Mouse (Mus musculus): ENCODE data around the gene Ccdc13. TPM values are rescaled to one million over a fixed set of nuclear protein-coding genes. Genes with fewer than 3 reads are reported as not detected.

Gene Ccdc13
- total and polyA plus RNA-seq, 3 experiments, result 0.25 TPM; not detected in 2

GRCm38 (mm10) chr9:121829270-121829992, 9.8 kb downstream of the Ccdc13 start:
- Histone ChIP-seq H3K79me2 (replicated peaks; ENCODE audit: control insufficient read depth, extremely low read depth, insufficient read depth, poor library complexity, severe bottlenecking) (no peaks in the 10 kb centered on the region), H3K4me2 (ENCODE audit: insufficient read depth, low read depth, poor library complexity, severe bottlenecking) (no peak overlapping the region), H3K4me3 (replicated peaks in 1 of 3; ENCODE audit: low read depth in 2 of 3, low read length in 2 of 3, poor library complexity in 1 of 3) (no peak overlapping the region), H3K27ac (ENCODE audit: insufficient read depth, low read depth) (no peak overlapping the region), H3K4me1 (ENCODE audit: control insufficient read depth in 1 of 2, insufficient read depth in 2 of 2) (peaks cover 0 to 3% of the 10 kb centered on the region in 2 experiments; a peak in 2 of 4 replicates), H3K36me3 (replicated peaks in 1 of 2; ENCODE audit: control insufficient read depth in 1 of 2, insufficient read depth in 1 of 2, low read length in 1 of 2) (no peaks in the 10 kb centered on the region), H3K9me3 (replicated peaks; ENCODE audit: low read length) (no peaks in the 10 kb centered on the region), H3K27me3 (replicated peaks) (peaks cover 20% of the 10 kb centered on the region), H3K9ac (ENCODE audit: insufficient read depth, low read depth) (no peak overlapping the region)
- no peak for DNase-seq (ENCODE audit: extremely low read depth)
- TF ChIP-seq SMC3 (IDR thresholded peaks at IDR 0.05; ENCODE audit: low read depth, low read length) (no peak), BHLHE40 (IDR thresholded peaks at IDR 0.05; ENCODE audit: low read depth, low read length) (no peak), ZMIZ1 (IDR thresholded peaks at IDR 0.05; ENCODE audit: low read depth, low read length) (no peak), USF1 (IDR thresholded peaks at IDR 0.05; ENCODE audit: low read depth, low read length) (no peak), RAD21 (IDR thresholded peaks at IDR 0.05; ENCODE audit: low read depth, low read length) (no peak), ETS1 (conservative IDR thresholded peaks at IDR 0.05; ENCODE audit: low read depth, low read length) (no peak), PAX5 (IDR thresholded peaks at IDR 0.05; ENCODE audit: low read length) (no peak), POLR2AphosphoS2 (IDR thresholded peaks at IDR 0.05; ENCODE audit: low read depth, low read length) (no peak), RCOR1 (conservative IDR thresholded peaks at IDR 0.05; ENCODE audit: low read depth, low read length) (no peak), JUN (IDR thresholded peaks at IDR 0.05; ENCODE audit: insufficient read depth, low read depth, low read length) (no peak), MEF2A (IDR thresholded peaks at IDR 0.05; ENCODE audit: borderline replicate concordance, low read depth, low read length) (no peak), ZC3H11A (IDR thresholded peaks at IDR 0.05; ENCODE audit: low read depth, low read length) (no peak), GABPA (IDR thresholded peaks at IDR 0.05; ENCODE audit: insufficient replicate concordance, low read depth, low read length) (no peak), MXI1 (IDR thresholded peaks at IDR 0.05; ENCODE audit: low read depth, low read length) (no peak), ELF1 (IDR thresholded peaks at IDR 0.05; ENCODE audit: low read depth, low read length) (no peak), NRF1 (IDR thresholded peaks at IDR 0.05; ENCODE audit: low read depth, low read length) (no peak)
- dilution Hi-C loops (cut with MboI; ENCODE audit: extremely low pct_ligation_motif_present, extremely low pct_unique_long_range_greater_than_20kb, low sequenced_read_pairs) (no loop called here), in situ Hi-C loops (cut with MboI; ENCODE audit: low pct_ligation_motif_present, low pct_unique_long_range_greater_than_20kb, low sequenced_read_pairs) (loop anchor here (25.0 kb wide), 1 partner anchor 342 kb away; the partner anchor contains the start of gene Cck)

- dilution Hi-C loops (cut with MboI; ENCODE audit: extremely low pct_ligation_motif_present, extremely low pct_unique_long_range_greater_than_20kb, low sequenced_read_pairs), result no loop called here
- DNase-seq (ENCODE audit: extremely low read depth), result no peak
- in situ Hi-C loops (cut with MboI; ENCODE audit: low pct_ligation_motif_present, low pct_unique_long_range_greater_than_20kb, low sequenced_read_pairs), result loop anchor here (25.0 kb wide), 1 partner anchor 341 kb away; the partner anchor contains the start of gene Cck
These were observed 10.9 kb downstream of the Ccdc13 start for GRCm38 (mm10) chr9:121828314-121828713.

More at GRCm38 (mm10) chr9:121828314-121828713, 10.9 kb downstream of the Ccdc13 start:
- H3K36me3 ChIP-seq (replicated peaks in 1 of 2; ENCODE audit: control insufficient read depth in 1 of 2, insufficient read depth in 1 of 2, low read length in 1 of 2), result no peaks in the 10 kb centered on the region
- H3K27ac ChIP-seq (ENCODE audit: insufficient read depth, low read depth), result no peak overlapping the region
- H3K4me1 ChIP-seq (ENCODE audit: control insufficient read depth in 1 of 2, insufficient read depth in 2 of 2), result peaks cover 0 to 1% of the 10 kb centered on the region in 2 experiments; a peak in 2 of 4 replicates
- no peaks in the 10 kb centered on the region for H3K9me3 ChIP-seq (replicated peaks; ENCODE audit: low read length)
- H3K9ac ChIP-seq (ENCODE audit: insufficient read depth, low read depth), result no peak overlapping the region
- no peak for TF ChIP-seq POLR2AphosphoS2 (IDR thresholded peaks at IDR 0.05; ENCODE audit: low read depth, low read length)
- TF ChIP-seq CHD1 (IDR thresholded peaks at IDR 0.05; ENCODE audit: low read depth, low read length), result no peak
- no peak for TF ChIP-seq SIN3A (IDR thresholded peaks at IDR 0.05; ENCODE audit: low read length)
- TF ChIP-seq NELFE (IDR thresholded peaks at IDR 0.05; ENCODE audit: low read depth, low read length), result no peak
- TF ChIP-seq MEF2A (IDR thresholded peaks at IDR 0.05; ENCODE audit: borderline replicate concordance, low read depth, low read length), result no peak
- TF ChIP-seq GABPA (IDR thresholded peaks at IDR 0.05; ENCODE audit: insufficient replicate concordance, low read depth, low read length), result no peak
- TF ChIP-seq ZC3H11A (IDR thresholded peaks at IDR 0.05; ENCODE audit: low read depth, low read length), result no peak
- TF ChIP-seq RAD21 (IDR thresholded peaks at IDR 0.05; ENCODE audit: low read depth, low read length), result no peak
- TF ChIP-seq USF1 (IDR thresholded peaks at IDR 0.05; ENCODE audit: low read depth, low read length), result no peak
- no peak for TF ChIP-seq MAZ (IDR thresholded peaks at IDR 0.05; ENCODE audit: low read depth, low read length)
- no peak for TF ChIP-seq ETS1 (conservative IDR thresholded peaks at IDR 0.05; ENCODE audit: low read depth, low read length)
- TF ChIP-seq MXI1 (IDR thresholded peaks at IDR 0.05; ENCODE audit: low read depth, low read length), result no peak
- no peaks in the 10 kb centered on the region for H3K79me2 ChIP-seq (replicated peaks; ENCODE audit: control insufficient read depth, extremely low read depth, insufficient read depth, poor library complexity, severe bottlenecking)
- H3K4me3 ChIP-seq (replicated peaks in 1 of 3; ENCODE audit: low read depth in 2 of 3, low read length in 2 of 3, poor library complexity in 1 of 3), result no peak overlapping the region
- peaks cover 25% of the 10 kb centered on the region for H3K27me3 ChIP-seq (replicated peaks)
- H3K4me2 ChIP-seq (ENCODE audit: insufficient read depth, low read depth, poor library complexity, severe bottlenecking), result no peak overlapping the region
